Mouse (Mus musculus) limb, embryonic 14.5 days (tissue): ENCODE results near the gene Zfp36l1. TPM values are rescaled to one million over a fixed set of nuclear protein-coding genes. Genes with fewer than 3 reads are reported as not detected.

ENCODE experiments used
- ATAC-seq: fragments of 200-750 bp; cut with Nextera tagmentation; 2 replicates; pipeline ENCODE4 v1.8.0; 2017; ENCODE audit warnings: low read depth, moderate number of reproducible peaks, moderate TSS enrichment; ENCODE audit not compliant: low FRiP score
- DNase-seq: peaks from one replicate; pipeline ENCODE4 v3.0.0-alpha.2; 2015; ENCODE audit warnings: low spot score
- H3K27ac ChIP-seq: fragments of 300-500 bp; sonication (generic); replicated peaks from 2 replicates; pipeline ENCODE4 v1.5.1; 2014; ENCODE audit warnings: low read depth, mild to moderate bottlenecking, low read length, moderate library complexity, mixed read lengths
- H3K27me3 ChIP-seq: fragments of 300-500 bp; sonication (generic); 2 replicates; pipeline ENCODE4 v1.6.1; 2014; ENCODE audit warnings: low read length, mixed read lengths; ENCODE audit not compliant: control insufficient read depth, insufficient read depth
- H3K36me3 ChIP-seq: fragments of 300-500 bp; sonication (generic); 2 replicates; pipeline ENCODE4 v1.6.1; 2014; ENCODE audit warnings: mild to moderate bottlenecking, low read length, moderate library complexity, mixed read lengths; ENCODE audit not compliant: control insufficient read depth, insufficient read depth
- H3K4me1 ChIP-seq: fragments of 300-500 bp; sonication (generic); 2 replicates; pipeline ENCODE4 v1.6.1; 2014; ENCODE audit warnings: antibody characterized with exemption, low read length, mixed read lengths; ENCODE audit not compliant: control insufficient read depth, insufficient read depth
- H3K4me2 ChIP-seq: fragments of 300-500 bp; sonication (generic); replicated peaks from 2 replicates; pipeline ENCODE4 v1.6.1; 2014; ENCODE audit warnings: low read depth, mild to moderate bottlenecking, low read length, moderate library complexity; ENCODE audit not compliant: severe bottlenecking
- H3K4me3 ChIP-seq: fragments of 300-500 bp; sonication (generic); replicated peaks from 2 replicates; pipeline ENCODE4 v1.5.1; 2014; ENCODE audit warnings: low read length
- H3K9ac ChIP-seq: fragments of 300-500 bp; sonication (generic); 2 replicates; pipeline ENCODE4 v1.6.1; 2014; ENCODE audit warnings: mild to moderate bottlenecking, low read depth, low read length, moderate library complexity; ENCODE audit not compliant: severe bottlenecking
- H3K9me3 ChIP-seq: fragments of 300-500 bp; sonication (generic); 2 replicates; pipeline ENCODE4 v1.6.1; 2016; ENCODE audit warnings: low read length; ENCODE audit not compliant: control insufficient read depth
- POLR2A ChIP-seq: fragments of 200-500 bp; IDR thresholded peaks from 2 replicates; pipeline ENCODE4 v1.8.0; 2012; ENCODE audit warnings: inconsistent platforms, mild to moderate bottlenecking, moderate library complexity, borderline replicate concordance; ENCODE audit not compliant: insufficient read depth, insufficient read length; ENCODE audit errors: extremely low read depth
- WGBS: fragments of 180-500 bp; shearing (Covaris S2); extraction: QIAGEN DNeasy Blood & Tissue Kit; methylation state at CpG from one replicate; pipeline ENCODE4 v1.1.7; 2014; 5-methylcytosine and 5-hydroxymethylcytosine counted together
- polyA plus RNA-seq, 2 experiments: library from polyadenylated mRNA; depleted of rRNA in 1 of 2; stranded (reverse) in 1 of 2; unstranded in 1 of 2; fragments of >200 nt; fragmentation: Nextera tagmentation in 1 of 2; extraction: Ambion mirVana in 1 of 2; gene quantifications; 2 replicates each; pipeline versions ENCODE4 v1.2.1 to v1.2.3; 2012 to 2014

The Zfp36l1 gene
- polyA plus RNA-seq, 2 experiments: 195 to 245 TPM

DNA sequence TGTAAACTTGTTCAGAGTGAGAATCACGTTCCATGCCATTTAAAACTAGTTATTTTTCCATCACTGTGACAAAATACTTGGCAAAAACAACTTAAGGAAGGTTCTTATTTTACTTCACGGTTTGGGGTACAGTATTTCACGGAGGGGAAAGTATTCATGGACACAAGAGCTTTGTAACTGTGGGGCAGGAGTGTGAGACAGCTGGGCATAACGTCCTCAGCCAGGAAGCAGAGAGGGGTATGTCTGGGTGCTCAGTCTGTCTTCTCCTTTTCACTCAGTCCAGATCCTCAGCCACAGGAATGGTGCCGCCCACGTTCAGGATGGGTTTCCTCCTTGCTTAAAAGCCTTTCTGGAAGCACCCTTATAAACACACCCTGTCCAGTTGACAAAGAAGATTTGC is 16.1 kb downstream of the Zfp36l1 start:
- no peaks in the 10 kb centered on the region for H3K27me3 ChIP-seq
- no peak for ATAC-seq
- 72% methylated on average over 6 of the region's 6 CpGs for WGBS
- H3K27ac ChIP-seq: no peak overlapping the region
- no peak for TF ChIP-seq POLR2A
- H3K36me3 ChIP-seq: no peaks in the 10 kb centered on the region
- no peaks in the 10 kb centered on the region for H3K9me3 ChIP-seq
- no peak overlapping the region for H3K9ac ChIP-seq
- H3K4me3 ChIP-seq: no peak overlapping the region
- no peak overlapping the region for H3K4me2 ChIP-seq
- H3K4me1 ChIP-seq: peaks cover 9% of the 10 kb centered on the region; the same call in 1 of the 2 replicates
- DNase-seq: no peak

DNA sequence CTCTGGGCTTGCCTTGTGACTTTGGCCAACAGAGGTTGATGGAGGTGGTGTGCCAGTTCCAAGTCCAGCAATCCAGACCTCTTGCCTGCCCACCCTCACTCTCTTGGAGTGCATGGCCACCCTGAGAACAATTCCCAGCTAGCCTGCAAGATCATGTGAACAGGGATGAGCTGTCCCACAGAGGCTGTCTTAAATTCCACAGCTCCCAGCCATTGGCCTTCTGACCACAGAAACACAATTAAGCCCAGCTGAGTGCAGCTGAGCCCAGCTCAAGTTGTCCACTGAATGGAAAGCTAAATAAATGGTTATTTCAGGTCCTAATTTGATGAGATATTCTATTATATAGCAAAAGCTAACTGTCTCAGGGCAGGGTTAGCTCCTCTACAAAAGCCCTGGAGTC is 20.0 kb downstream of the Zfp36l1 start:
- no peaks in the 10 kb centered on the region for H3K9me3 ChIP-seq
- H3K27ac ChIP-seq: no peak overlapping the region
- H3K27me3 ChIP-seq: no peaks in the 10 kb centered on the region
- DNase-seq (no peak), ATAC-seq (no peak)
- H3K4me2 ChIP-seq: no peak overlapping the region
- H3K4me3 ChIP-seq: no peak overlapping the region
- TF ChIP-seq POLR2A: no peak
- peaks cover 8% of the 10 kb centered on the region; the same call in 1 of the 2 replicates for H3K4me1 ChIP-seq
- no peaks in the 10 kb centered on the region for H3K36me3 ChIP-seq
- H3K9ac ChIP-seq: no peak overlapping the region

DNA sequence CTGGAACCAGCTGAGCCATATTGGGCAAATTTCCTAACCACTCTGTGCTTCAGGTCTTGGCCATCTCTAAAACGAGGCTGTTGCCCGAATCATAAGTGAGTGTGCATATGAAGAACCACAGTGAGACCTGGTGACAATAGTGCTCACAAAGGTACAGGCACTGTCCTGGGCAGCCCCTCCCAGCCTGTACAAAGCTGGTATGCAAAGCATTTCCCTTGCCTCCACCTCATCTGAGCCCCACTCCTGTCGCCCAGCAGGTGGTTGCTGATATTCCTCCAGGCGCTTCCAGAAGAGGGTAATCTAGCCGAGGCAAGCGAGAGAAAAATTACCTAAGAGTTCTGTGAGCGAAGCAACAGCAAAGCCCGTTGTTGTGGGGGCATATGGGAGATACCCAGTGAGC is 21.7 kb downstream of the Zfp36l1 start:
- no peak for TF ChIP-seq POLR2A
- no peaks in the 10 kb centered on the region for H3K27me3 ChIP-seq
- WGBS: 17% methylated on average over 8 of the region's 8 CpGs
- H3K4me1 ChIP-seq: peaks cover 8% of the 10 kb centered on the region; the same call in 1 of the 2 replicates
- H3K27ac ChIP-seq: no peak overlapping the region
- no peak overlapping the region for H3K4me2 ChIP-seq
- no peaks in the 10 kb centered on the region for H3K9me3 ChIP-seq
- no peaks in the 10 kb centered on the region for H3K36me3 ChIP-seq
- no peak overlapping the region for H3K4me3 ChIP-seq
- DNase-seq: no peak
- peak; percentile 23; the same call in 1 of the 2 replicates for ATAC-seq
- H3K9ac ChIP-seq: no peak overlapping the region

DNA sequence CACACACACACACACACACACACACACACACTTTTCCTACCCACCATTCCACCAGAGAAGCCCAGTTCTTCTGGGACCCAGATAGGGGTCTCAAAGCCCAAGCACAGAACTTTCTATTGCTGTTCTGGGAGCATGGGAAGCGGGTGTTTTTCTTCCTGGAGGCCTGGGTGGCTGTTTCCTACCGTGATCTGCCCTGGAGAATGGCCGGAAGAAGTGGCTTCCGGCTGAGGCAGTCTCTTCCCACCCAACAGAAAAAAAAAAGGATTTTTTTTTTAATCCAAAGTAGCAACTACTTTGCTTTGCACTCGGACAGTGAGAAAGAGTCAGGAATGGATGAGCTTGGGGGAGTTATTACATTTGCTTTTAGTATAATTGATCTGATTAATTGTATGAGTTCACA is 22.3 kb downstream of the Zfp36l1 start:
- peaks cover 8% of the 10 kb centered on the region; the same call in 1 of the 2 replicates for H3K4me1 ChIP-seq
- H3K4me2 ChIP-seq: no peak overlapping the region
- TF ChIP-seq POLR2A: no peak
- H3K9ac ChIP-seq: no peak overlapping the region
- no peak for DNase-seq
- no peaks in the 10 kb centered on the region for H3K9me3 ChIP-seq
- H3K27ac ChIP-seq: no peak overlapping the region
- WGBS: 55% methylated on average over 5 of the region's 5 CpGs
- H3K36me3 ChIP-seq: no peaks in the 10 kb centered on the region
- no peaks in the 10 kb centered on the region for H3K27me3 ChIP-seq
- H3K4me3 ChIP-seq: no peak overlapping the region
- no peak for ATAC-seq

DNA sequence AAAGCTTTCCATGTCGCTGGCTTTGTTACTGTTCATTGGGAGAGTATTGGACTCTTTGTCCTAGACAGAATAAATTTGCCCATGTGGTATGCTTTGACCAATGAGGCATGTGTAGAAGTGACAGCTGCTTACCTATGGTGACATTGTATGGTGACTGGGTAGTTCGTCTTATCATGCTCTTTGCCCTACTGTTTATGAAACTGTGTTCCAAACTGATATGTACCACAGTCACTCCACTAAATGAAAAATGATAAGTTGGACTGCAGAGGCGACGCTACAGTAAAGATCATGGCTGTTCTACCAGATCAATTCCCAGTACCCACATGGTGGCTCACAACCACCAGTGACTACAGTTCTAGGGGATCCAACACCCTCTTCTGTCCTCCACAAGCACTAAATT is 24.7 kb downstream of the Zfp36l1 start:
- Histone ChIP-seq H3K9me3 (no peaks in the 10 kb centered on the region), H3K27me3 (no peaks in the 10 kb centered on the region), H3K4me3 (no peak overlapping the region), H3K36me3 (no peaks in the 10 kb centered on the region), H3K9ac (no peak overlapping the region), H3K4me2 (no peak overlapping the region), H3K27ac (no peak overlapping the region), H3K4me1 (peaks cover 26% of the 10 kb centered on the region)
- DNase-seq: no peak
- 93% methylated on average over 4 of the region's 4 CpGs for WGBS
- ATAC-seq: no peak
- TF ChIP-seq POLR2A: no peak

DNA sequence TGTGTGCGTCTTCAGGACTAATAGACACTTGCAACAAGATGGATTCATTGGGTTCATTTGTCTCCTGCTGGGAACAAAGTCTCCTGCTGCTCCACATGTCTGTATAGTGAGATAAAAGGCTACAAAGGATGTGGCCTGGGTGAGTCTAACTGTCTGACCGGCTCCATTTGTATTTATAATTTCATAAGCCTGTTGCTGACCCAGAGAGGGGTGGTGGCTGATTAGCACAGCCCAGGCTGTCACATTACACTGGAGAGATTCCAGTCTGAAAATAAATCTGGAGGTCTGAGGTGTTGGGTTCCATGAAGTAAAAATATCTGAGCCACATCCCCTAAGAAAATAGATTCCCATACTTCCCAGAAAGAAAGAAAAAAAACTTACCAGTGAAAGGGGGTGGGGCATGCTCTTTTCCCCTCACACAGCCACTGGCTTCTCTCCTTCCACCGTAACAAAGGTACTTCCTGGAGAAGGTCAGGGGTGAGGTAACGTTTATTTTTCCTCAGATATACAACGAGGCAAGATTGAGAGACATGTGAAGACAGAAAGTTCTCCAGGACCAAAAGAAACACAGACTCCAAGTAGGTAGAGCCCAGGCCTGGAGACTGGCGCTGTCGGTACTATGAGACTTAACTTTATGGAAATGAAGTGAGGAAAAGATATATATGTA is 28.2 kb downstream of the Zfp36l1 start:
- no peak for TF ChIP-seq POLR2A
- Histone ChIP-seq H3K4me3 (no peak overlapping the region), H3K27me3 (no peaks in the 10 kb centered on the region), H3K4me1 (peaks cover 30% of the 10 kb centered on the region), H3K9me3 (no peaks in the 10 kb centered on the region), H3K36me3 (no peaks in the 10 kb centered on the region), H3K27ac (no peak overlapping the region), H3K9ac (no peak overlapping the region), H3K4me2 (no peak overlapping the region)
- ATAC-seq: no peak
- DNase-seq: no peak
- 50% methylated on average over 7 of the region's 7 CpGs for WGBS
